Mouse (Mus musculus) gastrocnemius, adult 2 months (tissue): Measurements from ENCODE around the gene Sbk2. TPM values are rescaled to one million over a fixed set of nuclear protein-coding genes. Genes with fewer than 3 reads are reported as not detected.
"Not testable (repeated sequence)": the region's sequence is repeated elsewhere in the genome, so short reads cannot be mapped to it uniquely, and the experiment has no call there.

Experiments
- DNase-seq: peaks from one replicate; pipeline ENCODE4 v3.0.0; 2022
- H3K27ac ChIP-seq: fragments of 200-600 bp; 2 replicates; pipeline ENCODE4 v1.8.1; 2022; ENCODE audit warnings: mild to moderate bottlenecking
- H3K4me3 ChIP-seq: fragments of 200-600 bp; 2 replicates; pipeline ENCODE4 v1.8.1; 2022; ENCODE audit warnings: mild to moderate bottlenecking, moderate library complexity
- CTCF ChIP-seq: fragments of 200-600 bp; IDR thresholded peaks from 2 replicates; pipeline ENCODE4 v1.8.1; 2022; ENCODE audit warnings: antibody characterized with exemption, mild to moderate bottlenecking, moderate library complexity
- intact Hi-C: fragments of 180-260 bp; cut with DNase I; formaldehyde crosslinking; loops from one replicate; pipeline ENCODE4 v1.15.1; 2025
- long read RNA-seq, 2 experiments: library from polyadenylated mRNA; stranded (forward); transcript quantifications; one replicate each; pipeline ENCODE4 v2.0.0; 2021
- total RNA-seq, 2 experiments: library from RNA; stranded (reverse); gene quantifications; 2 replicates each; pipeline ENCODE4 v1.2.3; 2021

The Sbk2 gene
- 10 to 100 TPM; 36.7 to 77.0 TPM for total RNA-seq
- long read RNA-seq, experiment 1, transcript Sbk2-202 (4 exons, 2,236 nt): major isoform, 53 of 91 reads
- long read RNA-seq, experiment 1, transcript Sbk2-201 (4 exons, 1,139 nt): minor isoform, 28 of 91 reads
- long read RNA-seq, experiment 1, partial matches to known transcripts: 2 of 91 reads
- long read RNA-seq, experiment 1, other reads (novel, unspliced or antisense): 8 of 91 reads
- long read RNA-seq, experiment 2, transcript Sbk2-202 (4 exons, 2,236 nt): major isoform, 50 of 72 reads
- long read RNA-seq, experiment 2, transcript Sbk2-201 (4 exons, 1,139 nt): minor isoform, 17 of 72 reads
- long read RNA-seq, experiment 2, partial matches to known transcripts: 1 of 72 reads
- long read RNA-seq, experiment 2, other reads (novel, unspliced or antisense): 4 of 72 reads

DNA sequence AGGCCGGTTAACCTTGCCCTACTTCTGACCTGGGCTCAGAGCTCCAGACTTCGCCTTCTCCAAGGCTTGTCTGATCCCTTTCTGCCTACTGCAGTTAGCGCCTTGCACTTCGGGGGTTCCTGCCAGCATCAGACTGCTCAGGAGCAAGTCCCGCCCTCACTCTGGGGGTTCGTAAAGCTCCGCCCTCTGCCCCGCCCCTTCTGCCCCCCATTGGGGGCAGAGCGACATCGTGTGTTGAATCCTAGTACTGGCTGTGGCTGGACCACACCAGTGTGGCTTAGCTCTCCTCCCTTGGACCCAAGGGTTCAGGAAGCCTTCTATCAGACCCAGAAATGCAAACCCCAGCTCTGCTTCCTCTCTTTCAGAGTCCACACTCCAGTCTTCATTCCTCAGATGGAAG, at the start of gene Sbk2:
TSS of gene Sbk2 (minus strand) at position 135 of the 400 bp plus-strand sequence.
- DNase-seq: peak; percentile 93
- Histone ChIP-seq H3K27ac (peak within 1 kb of the TSS; percentile 86), H3K4me3 (peak within 1 kb of the TSS; percentile 61)
- peak; percentile 95 for TF ChIP-seq CTCF
- intact Hi-C loops: loop anchor here (1.0 kb wide), 1 partner anchor 22 kb away; no protein-coding TSS in a partner anchor

DNA sequence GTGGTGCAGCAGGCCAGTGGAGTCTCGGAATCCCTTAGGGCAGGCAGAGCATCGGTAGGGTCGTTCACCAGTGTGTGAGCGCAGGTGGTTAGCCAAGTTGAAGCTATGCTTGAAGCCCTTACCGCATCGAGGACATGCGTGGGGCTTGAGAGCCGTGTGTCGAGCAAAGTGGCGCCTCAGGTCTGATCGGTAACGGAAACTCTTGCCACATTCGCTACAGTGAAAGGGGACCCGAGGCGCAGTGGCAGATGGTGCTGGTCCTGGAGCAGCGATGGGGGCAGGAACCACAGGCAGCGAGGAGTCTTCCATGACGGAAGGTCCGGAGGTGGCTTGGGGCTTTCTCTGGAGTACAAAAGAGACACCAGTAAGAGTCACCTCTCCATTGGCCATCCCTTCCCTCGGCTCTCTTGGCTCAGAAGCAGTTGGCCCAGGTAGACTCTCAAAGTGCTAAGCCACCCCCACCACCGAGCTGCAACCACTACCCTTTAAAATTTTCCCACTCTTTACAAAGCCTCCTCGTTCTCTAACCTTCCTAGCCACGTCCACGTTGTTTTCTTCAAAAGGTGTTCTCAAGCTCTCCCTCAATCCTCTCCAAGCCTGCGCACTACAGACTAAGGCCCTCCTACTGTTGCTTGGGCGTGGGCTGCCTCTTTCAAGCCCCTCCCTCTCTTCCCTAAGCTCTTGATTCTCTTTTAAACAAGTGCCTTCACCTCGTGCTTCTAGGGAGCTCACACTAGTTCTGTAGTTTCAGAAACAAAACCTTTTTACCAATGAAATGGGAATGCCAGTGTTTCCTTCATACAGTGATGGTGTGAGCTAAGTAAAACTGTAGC, 48.7 kb upstream of the Sbk2 start:
- no peak overlapping the region for H3K27ac ChIP-seq
- no peak for TF ChIP-seq CTCF
- intact Hi-C loops: loop anchor here (5.0 kb wide), 2 partner anchors 146 to 1274 kb away; partner anchors contain the start of gene Zfp667
- no peak for DNase-seq
- no peak overlapping the region for H3K4me3 ChIP-seq

DNA sequence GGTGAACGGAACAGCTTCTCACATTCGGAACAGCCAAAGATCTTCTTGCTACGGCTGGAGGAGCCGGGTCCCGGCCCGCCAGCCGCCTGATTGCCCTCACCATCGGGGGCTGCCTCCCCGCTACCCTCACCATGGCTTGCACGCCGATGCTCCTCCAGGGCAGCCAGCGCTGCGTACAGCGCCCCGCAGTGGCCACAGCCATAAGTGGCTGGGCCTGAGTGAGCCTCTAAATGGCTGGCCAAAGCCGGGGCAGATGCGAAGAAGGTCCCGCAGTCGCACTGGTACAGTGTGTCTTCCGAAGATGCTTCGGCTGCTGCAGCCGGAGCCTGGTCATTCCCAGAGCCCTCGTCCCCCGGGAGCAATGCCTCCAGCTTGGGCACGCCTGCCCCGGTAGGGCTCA, 44.0 kb upstream of the Sbk2 start:
- Histone ChIP-seq H3K4me3 (no peak overlapping the region), H3K27ac (no peak overlapping the region)
- DNase-seq: no peak
- TF ChIP-seq CTCF: no peak
- intact Hi-C loops: no loop called here

DNA sequence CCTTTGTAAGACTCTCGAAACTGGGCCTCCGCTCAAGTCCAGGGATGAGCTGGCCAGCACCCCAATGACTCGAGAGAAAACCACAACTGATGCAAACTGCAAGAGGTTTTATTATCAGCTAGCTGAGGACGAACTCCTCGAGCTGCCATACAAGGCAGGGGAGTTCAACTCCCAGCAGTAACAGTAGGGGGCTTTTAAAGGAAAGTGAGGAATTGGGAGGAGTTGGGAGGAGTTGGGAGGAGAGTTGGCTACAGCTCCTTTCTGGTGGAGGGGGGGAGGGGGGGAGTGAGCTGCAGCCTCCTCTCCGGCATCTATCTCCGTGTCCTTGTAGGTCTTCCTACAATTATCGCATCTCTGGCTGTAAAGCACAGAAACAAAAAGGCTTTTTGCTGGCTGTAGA, 38.7 kb upstream of the Sbk2 start:
- H3K27ac ChIP-seq, intact Hi-C loops, DNase-seq, H3K4me3 ChIP-seq: not testable (repeated sequence)

DNA sequence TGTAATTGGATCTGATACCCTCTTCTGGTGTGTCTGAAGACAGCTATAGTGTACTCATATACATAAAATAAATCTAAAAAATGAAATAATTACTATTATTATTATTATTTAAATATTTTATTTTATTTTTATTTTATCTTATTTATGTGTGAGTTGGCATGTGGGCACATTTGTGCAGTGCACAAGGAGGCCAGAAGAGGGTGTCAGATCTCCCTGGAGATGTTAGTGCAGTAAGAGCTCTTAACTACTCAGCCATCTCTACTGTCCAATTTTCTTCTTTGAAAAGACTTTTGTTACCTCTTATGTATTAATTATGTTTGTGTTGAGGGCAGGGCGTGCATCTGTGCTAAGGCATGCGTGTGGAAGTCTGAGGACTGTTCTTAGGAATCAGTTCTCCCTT, 35.7 kb upstream of the Sbk2 start:
- no peak overlapping the region for H3K27ac ChIP-seq
- no peak for DNase-seq
- TF ChIP-seq CTCF: peak; percentile 51
- intact Hi-C loops: no loop called here
- no peak overlapping the region for H3K4me3 ChIP-seq

DNA sequence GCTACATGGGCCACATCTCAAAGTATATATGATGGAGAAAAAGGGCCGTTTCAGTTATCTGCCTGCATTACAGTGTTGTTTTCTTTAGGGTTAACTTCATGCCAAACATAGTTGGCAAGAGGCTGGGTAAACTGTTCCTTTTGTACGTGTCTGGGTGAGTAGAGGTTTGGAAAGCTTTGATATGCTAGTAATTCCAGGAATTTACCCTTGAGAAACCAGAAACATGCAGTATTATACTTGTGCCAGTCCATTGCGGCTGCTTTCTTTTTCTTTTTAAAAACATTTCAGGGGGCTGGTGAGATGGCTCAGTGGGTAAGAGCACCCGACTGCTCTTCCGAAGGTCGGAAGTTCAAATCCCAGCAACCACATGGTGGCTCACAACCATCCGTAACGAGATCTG, 32.7 kb upstream of the Sbk2 start:
- no peak for TF ChIP-seq CTCF
- no peak overlapping the region for H3K27ac ChIP-seq
- peak overlapping the region; percentile 91; the same call in 1 of the 2 replicates for H3K4me3 ChIP-seq
- intact Hi-C loops: no loop called here
- DNase-seq: no peak

DNA sequence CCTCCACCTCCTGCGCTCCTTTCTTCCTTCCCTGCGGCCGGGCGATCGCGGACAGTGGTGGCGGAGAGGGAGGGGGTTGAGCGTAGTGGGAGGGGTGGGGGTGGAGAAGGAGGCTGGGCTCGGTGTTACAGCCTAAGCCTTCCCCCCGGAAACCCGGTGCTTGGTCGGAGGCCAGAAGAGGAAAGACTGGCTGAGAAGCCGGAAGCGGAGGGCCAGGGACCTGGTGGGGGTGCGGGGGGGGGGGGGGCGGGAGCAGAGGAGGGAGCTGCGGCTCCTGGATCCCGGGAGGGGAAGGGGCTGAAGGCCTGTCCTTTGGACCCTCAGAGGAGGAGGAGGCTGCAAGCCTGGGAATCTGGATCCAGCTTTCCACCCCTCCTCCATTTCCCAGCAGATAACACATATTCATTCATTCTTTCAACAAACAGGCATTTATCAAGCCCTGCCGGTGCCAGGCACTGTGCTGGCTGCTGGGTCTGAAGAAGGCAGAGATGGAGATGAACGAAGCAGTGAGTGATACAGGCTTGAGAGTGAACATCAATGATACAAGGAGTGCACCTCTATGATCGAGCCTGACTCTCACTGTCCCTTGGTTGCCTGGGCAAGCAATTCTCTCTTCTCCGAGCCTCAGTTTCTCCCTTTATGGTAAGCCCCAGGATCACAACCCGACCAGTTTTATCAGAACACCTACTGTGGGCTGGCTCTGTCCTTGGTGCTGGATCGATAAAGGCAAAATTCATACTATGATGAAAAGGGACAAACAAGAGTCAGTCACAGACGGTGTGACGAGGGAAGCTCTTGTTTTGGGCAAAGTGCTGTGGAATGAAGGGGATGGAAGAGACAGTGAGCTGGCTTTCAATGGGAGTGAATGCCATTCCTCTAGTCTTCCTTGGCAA, 32.0 kb upstream of the Sbk2 start, which contains the start of gene Zfp579:
TSS of gene Zfp579 (minus strand) at position 156 of the 893 bp plus-strand sequence.
- peak within 1 kb of the TSS; percentile 90 for H3K27ac ChIP-seq
- intact Hi-C loops: no loop called here
- peak; percentile 95 for DNase-seq
- no peak for TF ChIP-seq CTCF
- H3K4me3 ChIP-seq: peak within 1 kb of the TSS; percentile 91

DNA sequence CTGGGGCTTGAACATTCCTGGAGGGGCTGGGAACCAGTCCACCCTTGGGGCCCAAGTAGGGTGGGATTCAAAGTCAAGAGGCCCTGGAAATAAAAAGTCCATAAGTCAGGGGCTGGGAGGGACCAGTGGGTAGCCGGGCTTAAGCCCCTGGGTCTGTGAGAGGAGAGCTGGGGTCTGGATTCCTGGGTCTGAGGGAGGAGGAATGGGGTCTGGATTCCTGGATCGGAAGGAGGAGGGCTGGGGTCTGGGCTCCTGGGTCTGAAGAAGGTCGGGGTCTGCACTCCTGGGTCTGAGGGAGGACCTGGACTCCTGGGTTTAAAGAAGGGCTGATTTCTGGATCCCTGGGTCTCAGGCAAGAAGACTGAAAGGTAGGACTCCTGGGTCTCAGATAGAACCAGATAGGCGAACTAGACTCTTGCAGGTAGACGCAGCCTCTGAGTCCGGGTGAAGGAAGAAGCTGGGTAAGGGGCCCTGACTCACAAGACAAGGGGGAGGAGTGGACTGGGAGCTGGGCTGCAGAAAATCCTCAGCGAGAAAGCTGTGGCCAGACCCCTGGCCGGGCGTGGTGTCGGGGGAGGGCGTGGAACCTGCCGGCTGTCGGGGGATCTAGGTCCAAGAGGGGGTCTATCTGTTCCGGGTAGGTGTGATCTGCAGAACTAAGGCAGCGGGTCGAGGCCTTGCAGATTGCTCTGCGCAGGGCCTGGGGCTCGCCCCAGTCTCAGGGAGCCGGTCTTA, 31.2 kb upstream of the Sbk2 start:
- no peak for TF ChIP-seq CTCF
- intact Hi-C loops: no loop called here
- Histone ChIP-seq H3K4me3 (peak overlapping the region; percentile 91), H3K27ac (peak overlapping the region; percentile 90)
- DNase-seq: no peak

DNA sequence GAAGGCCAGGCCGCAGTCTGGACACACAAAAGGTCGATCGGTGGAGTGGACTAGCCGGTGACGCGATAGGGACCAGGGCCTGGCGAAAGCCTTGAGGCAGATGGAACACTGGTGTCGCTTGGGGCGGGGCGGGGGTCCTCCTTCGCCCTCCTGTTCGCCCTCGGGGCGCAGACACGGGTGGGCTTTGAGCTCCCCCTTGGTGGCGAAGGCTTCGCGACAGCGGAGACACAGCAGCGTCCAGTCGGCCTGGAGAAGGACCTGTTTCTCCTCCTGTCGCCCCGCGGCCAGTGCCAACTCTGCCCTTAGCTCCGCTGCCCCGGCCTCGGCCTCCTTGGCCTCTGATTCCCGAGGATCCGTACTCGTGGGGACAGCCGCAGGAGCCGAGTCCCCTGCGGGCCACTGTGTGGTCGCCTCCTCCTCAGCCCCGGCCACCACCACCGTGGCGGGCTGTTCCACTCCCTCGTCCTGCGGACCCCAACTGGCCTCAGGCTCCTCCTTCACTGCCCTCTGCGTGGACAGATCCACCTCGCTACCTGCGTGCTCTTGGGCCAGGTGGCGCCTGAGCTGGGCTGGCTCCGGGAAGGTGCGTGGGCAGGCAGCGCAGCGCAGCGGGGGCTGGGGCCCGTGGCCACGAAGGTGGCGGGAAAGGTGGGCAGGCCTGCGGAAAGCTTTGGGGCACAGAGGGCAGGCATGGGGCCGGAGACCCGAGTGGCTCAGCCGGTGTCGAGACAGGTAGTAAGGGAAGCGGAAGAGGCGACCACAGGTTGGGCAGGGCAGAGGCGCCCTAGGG, 30.0 kb upstream of the Sbk2 start:
- intact Hi-C loops: no loop called here
- no peak for DNase-seq
- Histone ChIP-seq H3K4me3 (no peak overlapping the region), H3K27ac (no peak overlapping the region)
- no peak for TF ChIP-seq CTCF

DNA sequence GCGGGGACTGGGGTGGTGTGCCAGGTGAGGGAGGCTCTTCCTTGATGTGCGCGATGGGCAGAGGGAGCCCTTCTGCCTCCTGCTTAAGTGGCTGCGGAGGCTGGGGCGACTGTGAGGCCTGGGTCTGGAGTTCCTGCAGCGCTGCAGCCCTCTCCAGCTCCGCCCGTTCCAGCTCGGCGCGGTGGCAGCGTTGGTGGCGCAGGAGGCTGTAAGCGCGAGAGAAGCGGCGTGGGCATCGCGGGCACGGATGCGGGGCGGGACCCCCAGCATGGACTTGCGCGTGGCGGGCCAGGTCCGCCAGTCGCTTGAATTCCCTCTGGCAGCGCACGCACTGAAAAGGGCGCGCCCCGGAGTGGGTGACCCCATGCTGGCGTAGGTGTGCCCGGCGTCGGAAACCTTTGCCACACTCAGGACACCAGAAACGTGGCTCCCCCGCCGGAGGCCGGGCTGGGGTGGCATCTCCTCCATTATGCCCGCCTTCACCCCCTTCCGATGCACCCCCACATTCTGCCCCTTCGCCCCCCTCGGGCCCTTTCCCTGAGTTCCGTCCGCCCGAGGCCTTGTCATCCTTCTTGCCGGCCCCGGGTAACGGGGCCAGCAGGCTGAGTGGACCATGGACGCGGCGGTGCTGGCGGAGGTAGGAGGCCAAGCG, 29.3 kb upstream of the Sbk2 start:
- no peak for TF ChIP-seq CTCF
- H3K27ac ChIP-seq: no peak overlapping the region
- intact Hi-C loops: no loop called here
- H3K4me3 ChIP-seq: no peak overlapping the region
- no peak for DNase-seq
